Mouse (Mus musculus) midbrain, embryonic 12.5 days (tissue): Measurements from ENCODE around the gene Gm3238. TPM values are rescaled to one million over a fixed set of nuclear protein-coding genes. Genes with fewer than 3 reads are reported as not detected.
"Not testable (repeated sequence)": the region's sequence is repeated elsewhere in the genome, so short reads cannot be mapped to it uniquely, and the experiment has no call there.

Experiments used
- ATAC-seq: fragments of 200-750 bp; cut with Nextera tagmentation; 2 replicates; pipeline ENCODE4 v1.8.0; 2017; ENCODE audit warnings: low read depth, moderate TSS enrichment, moderate library complexity; ENCODE audit not compliant: low FRiP score
- H3K27ac ChIP-seq: fragments of 300-500 bp; sonication (generic); replicated peaks from 2 replicates; pipeline ENCODE4 v1.5.1; 2016; ENCODE audit warnings: mild to moderate bottlenecking
- H3K27me3 ChIP-seq: fragments of 300-500 bp; sonication (generic); 2 replicates; pipeline ENCODE4 v1.6.1; 2016; ENCODE audit warnings: mild to moderate bottlenecking
- H3K36me3 ChIP-seq: fragments of 300-500 bp; sonication (generic); 2 replicates; pipeline ENCODE4 v1.6.1; 2016
- H3K4me1 ChIP-seq: fragments of 300-500 bp; sonication (generic); 2 replicates; pipeline ENCODE4 v1.6.1; 2016
- H3K4me2 ChIP-seq: fragments of 300-500 bp; sonication (generic); replicated peaks from 2 replicates; pipeline ENCODE4 v1.6.1; 2016; ENCODE audit warnings: mild to moderate bottlenecking, moderate library complexity
- H3K4me3 ChIP-seq: fragments of 300-500 bp; sonication (generic); 2 replicates; pipeline ENCODE4 v1.5.1; 2016; ENCODE audit warnings: mild to moderate bottlenecking
- H3K9ac ChIP-seq: fragments of 300-500 bp; sonication (generic); replicated peaks from 2 replicates; pipeline ENCODE4 v1.6.1; 2016; ENCODE audit warnings: mild to moderate bottlenecking, moderate library complexity
- H3K9me3 ChIP-seq: fragments of 300-500 bp; sonication (generic); 2 replicates; pipeline ENCODE4 v1.6.1; 2016; ENCODE audit warnings: mild to moderate bottlenecking
- WGBS: fragments of 180-500 bp; shearing (Covaris S2); methylation state at CpG from one replicate; pipeline ENCODE4 v1.1.7; 2016; 5-methylcytosine and 5-hydroxymethylcytosine counted together
- polyA plus RNA-seq: library from polyadenylated mRNA; unstranded; fragments of >200 nt; fragmentation: Nextera tagmentation; extraction: Ambion mirVana; gene quantifications from 2 replicates; pipeline ENCODE4 v1.2.1, GENCODE M21; 2016

Gm3238 gene
- polyA plus RNA-seq: not detected in 2 replicates

GRCm38 (mm10) chr10:77771225-77771624 lies at the start of gene Gm3238:
TSS of gene Gm3238 (minus strand) at chr10:77771325.
- not testable (repeated sequence) for H3K27me3 ChIP-seq, ATAC-seq, H3K4me3 ChIP-seq, H3K36me3 ChIP-seq, H3K4me1 ChIP-seq, H3K4me2 ChIP-seq, H3K9me3 ChIP-seq, H3K9ac ChIP-seq, H3K27ac ChIP-seq
- 100% methylated on average over 1 of the region's 1 CpGs for WGBS

GRCm38 (mm10) chr10:77819203-77819602 lies 48.1 kb upstream of the Gm3238 start:
- Histone ChIP-seq H3K4me1 (no peaks in the 10 kb centered on the region), H3K4me2 (no peak overlapping the region), H3K27me3 (peaks cover 3% of the 10 kb centered on the region; the same call in 1 of the 2 replicates), H3K9me3 (peaks cover 3% of the 10 kb centered on the region; the same call in 1 of the 2 replicates), H3K9ac (no peak overlapping the region), H3K4me3 (no peak overlapping the region), H3K36me3 (no peaks in the 10 kb centered on the region), H3K27ac (no peak overlapping the region)
- no peak for ATAC-seq
- 22% methylated on average over 4 of the region's 4 CpGs for WGBS

- WGBS: 92% methylated on average over 4 of the region's 4 CpGs
- no peak overlapping the region for H3K9ac ChIP-seq
- H3K27me3 ChIP-seq: peaks cover 3% of the 10 kb centered on the region; the same call in 1 of the 2 replicates
- no peak overlapping the region for H3K27ac ChIP-seq
- H3K36me3 ChIP-seq: no peaks in the 10 kb centered on the region
- no peak overlapping the region for H3K4me3 ChIP-seq
- H3K4me2 ChIP-seq: no peak overlapping the region
- H3K4me1 ChIP-seq: no peaks in the 10 kb centered on the region
- H3K9me3 ChIP-seq: peaks cover 3% of the 10 kb centered on the region; the same call in 1 of the 2 replicates
- no peak for ATAC-seq
Measured at GRCm38 (mm10) chr10:77818523-77818922, 47.4 kb upstream of the Gm3238 start.

GRCm38 (mm10) chr10:77815514-77815913 lies 44.4 kb upstream of the Gm3238 start:
- H3K27ac ChIP-seq: no peak overlapping the region
- no peak for ATAC-seq
- WGBS: 43% methylated on average over 5 of the region's 5 CpGs

GRCm38 (mm10) chr10:77814382-77814781 lies 43.3 kb upstream of the Gm3238 start, which contains the start of gene Gm2696:
TSS of gene Gm2696 (plus strand) at chr10:77814682.
- H3K4me3 ChIP-seq: no peak within 1 kb of the TSS
- whole genome bisulfite sequencing: 63% methylated on average over 4 of the region's 4 CpGs
- no peak for ATAC-seq

More at GRCm38 (mm10) chr10:77815514-77815913, 44.4 kb upstream of the Gm3238 start:
- Histone ChIP-seq H3K4me1 (no peaks in the 10 kb centered on the region), H3K4me3 (no peak overlapping the region), H3K27me3 (peaks cover 3% of the 10 kb centered on the region; the same call in 1 of the 2 replicates), H3K9me3 (no peaks in the 10 kb centered on the region), H3K4me2 (no peak overlapping the region), H3K36me3 (no peaks in the 10 kb centered on the region), H3K9ac (no peak overlapping the region)

GRCm38 (mm10) chr10:77811743-77812142 lies 40.6 kb upstream of the Gm3238 start, which contains the start of gene Gm9507:
TSS of gene Gm9507 (minus strand) at chr10:77811843.
- Histone ChIP-seq H3K4me1 (no peaks in the 10 kb centered on the region), H3K4me3 (no peak within 1 kb of the TSS), H3K27me3 (no peaks in the 10 kb centered on the region), H3K27ac (no peak within 1 kb of the TSS), H3K9me3 (peaks cover 6% of the 10 kb centered on the region; the same call in 1 of the 2 replicates), H3K36me3 (no peaks in the 10 kb centered on the region), H3K9ac (no peak within 1 kb of the TSS), H3K4me2 (no peak within 1 kb of the TSS)
- ATAC-seq: no peak
- WGBS: 79% methylated on average over 5 of the region's 5 CpGs

More at GRCm38 (mm10) chr10:77814382-77814781, 43.3 kb upstream of the Gm3238 start, which contains the start of gene Gm2696:
- Histone ChIP-seq H3K4me2 (no peak within 1 kb of the TSS), H3K9me3 (peaks cover 6% of the 10 kb centered on the region; the same call in 1 of the 2 replicates), H3K36me3 (no peaks in the 10 kb centered on the region), H3K4me1 (no peaks in the 10 kb centered on the region), H3K27ac (no peak within 1 kb of the TSS), H3K9ac (no peak within 1 kb of the TSS), H3K27me3 (peaks cover 3% of the 10 kb centered on the region; the same call in 1 of the 2 replicates)

- Histone ChIP-seq H3K4me1 (no peaks in the 10 kb centered on the region), H3K4me3 (no peak overlapping the region), H3K27ac (no peak overlapping the region), H3K27me3 (no peaks in the 10 kb centered on the region), H3K9me3 (no peaks in the 10 kb centered on the region), H3K4me2 (no peak overlapping the region), H3K9ac (no peak overlapping the region), H3K36me3 (no peaks in the 10 kb centered on the region)
- WGBS: 86% methylated on average over 3 of the region's 3 CpGs
- ATAC-seq: no peak
Measured at GRCm38 (mm10) chr10:77804095-77804494, 33.0 kb upstream of the Gm3238 start.

- H3K36me3 ChIP-seq: no peaks in the 10 kb centered on the region
- H3K27ac ChIP-seq: peak within 1 kb of the TSS; percentile 52
- peaks cover 11% of the 10 kb centered on the region; the same call in 1 of the 2 replicates for H3K4me1 ChIP-seq
- WGBS: 68% methylated on average over 8 of the region's 8 CpGs
- no peak within 1 kb of the TSS for H3K4me2 ChIP-seq
- ATAC-seq: peak; percentile 23; the same call in 1 of the 2 replicates
- H3K9me3 ChIP-seq: no peaks in the 10 kb centered on the region
- H3K27me3 ChIP-seq: no peaks in the 10 kb centered on the region
- no peak within 1 kb of the TSS; the same call in 1 of the 2 replicates for H3K9ac ChIP-seq
- no peak within 1 kb of the TSS for H3K4me3 ChIP-seq
Measured at GRCm38 (mm10) chr10:77798921-77799508, 27.9 kb upstream of the Gm3238 start, which contains the start of gene Gm19668. TSS of gene Gm19668 (minus strand) at chr10:77799133.

- Histone ChIP-seq H3K27ac (peak overlapping the region; percentile 52), H3K4me1 (peaks cover 11% of the 10 kb centered on the region; the same call in 1 of the 2 replicates)
- not testable (repeated sequence) for H3K27me3 ChIP-seq, H3K9ac ChIP-seq, H3K9me3 ChIP-seq, H3K4me3 ChIP-seq, H3K4me2 ChIP-seq, ATAC-seq, H3K36me3 ChIP-seq
- WGBS: 28% methylated on average over 3 of the region's 3 CpGs
Measured at GRCm38 (mm10) chr10:77798164-77798920, 27.2 kb upstream of the Gm3238 start.

GRCm38 (mm10) chr10:77797677-77798076 lies 26.6 kb upstream of the Gm3238 start:
- no peaks in the 10 kb centered on the region for H3K9me3 ChIP-seq
- H3K9ac ChIP-seq: no peak overlapping the region; the same call in 1 of the 2 replicates
- H3K27me3 ChIP-seq: no peaks in the 10 kb centered on the region
- peaks cover 11% of the 10 kb centered on the region; the same call in 1 of the 2 replicates for H3K4me1 ChIP-seq
- H3K27ac ChIP-seq: peak overlapping the region; percentile 52
- H3K4me3 ChIP-seq: no peak overlapping the region
- WGBS: 13% methylated on average over 3 of the region's 3 CpGs
- no peaks in the 10 kb centered on the region for H3K36me3 ChIP-seq
- no peak overlapping the region for H3K4me2 ChIP-seq
- no peak for ATAC-seq

GRCm38 (mm10) chr10:77794976-77795375 lies 23.9 kb upstream of the Gm3238 start, which contains the start of gene Gm9639:
TSS of gene Gm9639 (minus strand) at chr10:77795076.
- no peaks in the 10 kb centered on the region for H3K36me3 ChIP-seq
- H3K9me3 ChIP-seq: no peaks in the 10 kb centered on the region
- 61% methylated on average over 2 of the region's 2 CpGs for WGBS
- no peak within 1 kb of the TSS for H3K27ac ChIP-seq
- H3K4me1 ChIP-seq: peaks cover 11% of the 10 kb centered on the region; the same call in 1 of the 2 replicates
- no peak within 1 kb of the TSS for H3K9ac ChIP-seq
- H3K4me2 ChIP-seq: no peak within 1 kb of the TSS
- no peaks in the 10 kb centered on the region for H3K27me3 ChIP-seq
- no peak for ATAC-seq
- no peak within 1 kb of the TSS for H3K4me3 ChIP-seq

GRCm38 (mm10) chr10:77788621-77789020 lies 17.5 kb upstream of the Gm3238 start:
- no peak for ATAC-seq

More at GRCm38 (mm10) chr10:77788621-77789020, 17.5 kb upstream of the Gm3238 start:
- Histone ChIP-seq H3K4me3 (no peak overlapping the region), H3K4me1 (no peaks in the 10 kb centered on the region), H3K4me2 (no peak overlapping the region), H3K9ac (no peak overlapping the region), H3K36me3 (no peaks in the 10 kb centered on the region), H3K27me3 (no peaks in the 10 kb centered on the region), H3K9me3 (no peaks in the 10 kb centered on the region), H3K27ac (no peak overlapping the region)
- 82% methylated on average over 2 of the region's 2 CpGs for WGBS
